ENCODE assay signal across 14 mouse cellular contexts in the genomic region with DNA sequence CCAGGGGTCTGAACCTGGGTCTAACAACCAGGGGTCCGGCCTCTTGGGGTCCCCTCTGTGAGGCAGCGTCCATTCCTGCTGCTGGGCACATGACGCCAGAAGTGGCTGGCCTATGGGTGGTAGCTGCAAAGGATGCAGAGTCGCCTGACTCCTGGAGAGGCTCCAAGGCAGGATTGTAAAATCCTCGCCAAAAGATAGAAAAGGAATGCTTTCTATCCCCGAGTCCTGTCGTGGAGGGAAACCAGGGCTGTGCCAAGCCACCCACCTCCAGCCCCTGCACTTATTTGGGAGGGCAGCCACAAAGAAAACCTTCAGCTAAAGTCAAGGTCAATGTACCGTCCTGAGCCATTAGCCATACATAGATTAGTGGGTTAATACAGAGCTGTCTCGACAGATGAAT.
DNase-seq lines count a peak whose midpoint lies in the region; ATAC-seq lines count a peak whose summit lies in the region.
"Had no signal": no experiment of that assay in that cellular context is flagged by ENCODE, and none has a peak within 500 bp of the region (broad histone marks: within the 10 kb centered on the region; RNA-seq: fewer than 3 reads in every experiment).

No protein-coding gene starts in this region.

- H3K4me3 ChIP-seq in liver, embryonic 11.5 days (ENCODE audit: low read depth, low read length): no peak overlapping the region
- H3K4me3 ChIP-seq in liver, embryonic 12.5 days: no peak overlapping the region
- no peak overlapping the region for H3K4me3 ChIP-seq in heart, embryonic 10.5 days
- H3K4me3 ChIP-seq in limb, embryonic 10.5 days: no peak overlapping the region
- H3K4me3 ChIP-seq: limb, embryonic 15.5 days had no signal

- H3K4me2 ChIP-seq in liver, embryonic 11.5 days: no peak overlapping the region
- no peak overlapping the region for H3K4me2 ChIP-seq in liver, embryonic 12.5 days
- H3K4me2 ChIP-seq: limb, embryonic 15.5 days had no signal

- peak overlapping the region; percentile 5; the same call in 1 of the 2 replicates for H3K27ac ChIP-seq in liver, embryonic 11.5 days (ENCODE audit: low read depth, low read length)
- no peak overlapping the region for H3K27ac ChIP-seq in liver, embryonic 12.5 days
- H3K27ac ChIP-seq in heart, embryonic 10.5 days: peak overlapping the region; percentile 85
- peak overlapping the region; percentile 79; the same call in 1 of the 2 replicates for H3K27ac ChIP-seq in limb, embryonic 10.5 days

- WGBS in liver, embryonic 11.5 days: 71% methylated on average over 9 of the region's 9 CpGs
- whole genome bisulfite sequencing in liver, embryonic 12.5 days (ENCODE audit: insufficient replicate concordance): 58% methylated on average over 9 of the region's 9 CpGs
- WGBS in heart, embryonic 10.5 days: 44% methylated on average over 9 of the region's 9 CpGs
- WGBS in limb, embryonic 10.5 days: 77% methylated on average over 9 of the region's 9 CpGs

- no peaks in the 10 kb centered on the region for H3K9me3 ChIP-seq in liver, embryonic 11.5 days (ENCODE audit: control insufficient read depth, low read length)
- H3K9me3 ChIP-seq in liver, embryonic 12.5 days (replicated peaks): no peaks in the 10 kb centered on the region
- H3K9me3 ChIP-seq in heart, embryonic 10.5 days: no peaks in the 10 kb centered on the region
- no peaks in the 10 kb centered on the region for H3K9me3 ChIP-seq in limb, embryonic 10.5 days (replicated peaks)
- H3K9me3 ChIP-seq: limb, embryonic 15.5 days had no signal

- H3K9ac ChIP-seq in liver, embryonic 11.5 days (ENCODE audit: low read depth, low read length): no peak overlapping the region
- H3K9ac ChIP-seq in liver, embryonic 12.5 days: no peak overlapping the region
- H3K9ac ChIP-seq: limb, embryonic 15.5 days had no signal

- no peak for ATAC-seq in liver, embryonic 11.5 days (replicated peaks; ENCODE audit: low FRiP score)
- no peak for ATAC-seq in liver, embryonic 12.5 days

- peaks cover 20% of the 10 kb centered on the region for H3K4me1 ChIP-seq in liver, embryonic 11.5 days (replicated peaks; ENCODE audit: control insufficient read depth, insufficient read depth, low read length)
- peaks cover 39% of the 10 kb centered on the region for H3K4me1 ChIP-seq in liver, embryonic 12.5 days
- peaks cover 49% of the 10 kb centered on the region for H3K4me1 ChIP-seq in heart, embryonic 10.5 days
- peaks cover 46% of the 10 kb centered on the region for H3K4me1 ChIP-seq in limb, embryonic 10.5 days

- peak; percentile 52 for DNase-seq in adrenal gland, postnatal 14 days
- no peak for DNase-seq in adrenal gland, adult 8-10 months
- DNase-seq in liver, embryonic 11.5 days (ENCODE audit: low spot score): no peak
- DNase-seq in heart, embryonic 10.5 days (ENCODE audit: low spot score): no peak
- DNase-seq in limb, embryonic 10.5 days (ENCODE audit: low spot score): no peak
- no peak for DNase-seq in kidney, postnatal 14 days
- DNase-seq in thymus, postnatal 25 days: no peak
- DNase-seq: embryo, embryonic 11 days; gastrocnemius, postnatal 25 days; kidney, adult 2 months; layer of hippocampus, adult 9-11 months; lung, postnatal 36 days had no signal

- no peaks in the 10 kb centered on the region for H3K27me3 ChIP-seq in liver, embryonic 11.5 days (replicated peaks; ENCODE audit: control insufficient read depth, insufficient read depth, low read length)
- no peaks in the 10 kb centered on the region for H3K27me3 ChIP-seq in liver, embryonic 12.5 days (replicated peaks)
- no peaks in the 10 kb centered on the region for H3K27me3 ChIP-seq in heart, embryonic 10.5 days (ENCODE audit: insufficient read depth, poor library complexity, severe bottlenecking)
- no peaks in the 10 kb centered on the region for H3K27me3 ChIP-seq in limb, embryonic 10.5 days (ENCODE audit: low read depth, poor library complexity, severe bottlenecking)
- H3K27me3 ChIP-seq: limb, embryonic 15.5 days had no signal

- H3K36me3 ChIP-seq in liver, embryonic 11.5 days (ENCODE audit: control insufficient read depth, insufficient read depth, low read length): no peaks in the 10 kb centered on the region
- no peaks in the 10 kb centered on the region for H3K36me3 ChIP-seq in liver, embryonic 12.5 days
- H3K36me3 ChIP-seq in heart, embryonic 10.5 days: no peaks in the 10 kb centered on the region
- H3K36me3 ChIP-seq in limb, embryonic 10.5 days: no peaks in the 10 kb centered on the region
- H3K36me3 ChIP-seq: limb, embryonic 15.5 days had no signal
